Mouse (Mus musculus) thymus, adult 2 months (tissue): ENCODE measurements around the gene Ndufc1.

Source experiments
- CTCF ChIP-seq: fragments of 200-500 bp; IDR thresholded peaks from 2 replicates; pipeline ENCODE4 v1.5.1; 2012; ENCODE audit warnings: mild to moderate bottlenecking, control low read depth, low read length, moderate library complexity, borderline replicate concordance; ENCODE audit not compliant: control insufficient read depth, poor library complexity, insufficient read depth; ENCODE audit errors: extremely low read depth
- POLR2A ChIP-seq: fragments of 200-500 bp; IDR thresholded peaks from 2 replicates; pipeline ENCODE4 v1.6.1; 2012; ENCODE audit warnings: mild to moderate bottlenecking, low read length, control low read depth, moderate library complexity; ENCODE audit not compliant: control insufficient read depth, poor library complexity, insufficient read depth; ENCODE audit errors: extremely low read depth

DNA sequence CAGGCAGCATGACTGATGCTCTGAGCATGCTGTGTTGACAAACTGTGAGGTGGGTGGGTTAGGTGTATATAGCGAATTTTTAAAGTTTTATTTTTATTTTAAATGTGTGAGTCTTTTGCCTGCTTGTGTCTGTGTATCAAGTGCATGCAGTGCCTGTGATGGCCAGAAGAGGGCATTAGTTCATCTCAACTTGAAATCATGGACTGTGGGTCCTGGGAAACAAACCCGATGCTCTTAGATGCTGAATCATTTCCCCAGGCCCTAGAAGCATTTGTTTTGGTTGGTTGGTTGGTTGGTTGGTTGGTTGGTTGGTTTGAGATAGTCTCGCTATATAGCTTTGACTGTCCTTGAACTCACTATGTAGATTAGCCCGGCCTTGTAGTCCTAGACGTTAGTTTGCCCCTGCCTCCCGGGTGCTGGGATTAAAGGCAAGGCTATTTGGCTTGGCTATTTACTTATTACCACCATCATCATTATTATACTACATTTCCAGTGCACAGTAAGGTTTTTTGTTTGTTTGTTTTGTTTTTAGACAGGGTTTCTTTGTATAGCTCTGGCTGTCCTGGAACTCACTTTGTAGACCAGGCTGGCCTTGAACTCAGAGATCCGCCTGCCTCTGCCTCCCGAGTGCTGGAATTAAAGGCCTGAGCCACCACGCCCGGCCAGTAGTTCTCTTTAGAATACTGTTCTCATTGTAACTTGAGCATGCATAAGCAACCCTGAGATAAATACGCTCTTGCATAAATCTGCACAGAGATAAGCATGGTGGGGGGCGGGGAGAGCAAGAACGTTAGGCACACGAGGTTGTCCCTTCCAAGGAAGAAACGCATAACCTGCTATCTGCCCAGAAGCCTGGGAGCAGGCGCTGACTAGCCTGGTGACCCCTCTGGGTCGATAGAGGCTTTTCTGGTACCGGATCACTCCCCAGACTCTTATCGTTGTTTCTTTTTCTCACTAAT is 33.2 kb downstream of the Ndufc1 start:
- TF ChIP-seq CTCF (no peak), POLR2A (no peak)
